Mouse (Mus musculus): Measurements from ENCODE around the gene Runx1.

The Runx1 gene

GRCm38 (mm10) chr16:92825908-92826650 is at the start of gene Runx1:
TSS of gene Runx1 (minus strand) at chr16:92826149.
- DNase-seq, result no peak

- no peak for DNase-seq
Observed at GRCm38 (mm10) chr16:92874015-92874414, 48.1 kb upstream of the Runx1 start.

DNA sequence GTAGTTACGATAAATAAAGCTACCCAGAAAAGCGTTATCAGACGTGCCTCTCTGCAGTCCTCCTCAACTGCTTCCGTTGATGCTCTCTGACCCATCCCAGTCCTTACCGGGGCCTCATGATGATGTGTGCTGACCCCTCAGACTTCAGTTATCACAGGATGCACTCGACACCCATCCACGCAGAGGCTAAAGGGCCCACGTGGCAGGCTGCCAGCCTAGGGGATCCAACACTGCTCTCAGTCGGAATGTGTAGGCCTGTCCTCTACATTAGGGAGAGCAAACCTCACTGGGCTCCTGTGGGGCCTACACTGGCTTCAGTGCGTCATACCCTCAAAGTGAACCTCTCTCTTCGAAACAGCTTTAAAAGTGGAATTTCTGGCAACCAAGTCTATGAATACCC is 45.8 kb upstream of the Runx1 start:
- DNase-seq, result no peak

GRCm38 (mm10) chr16:92868550-92868949 is 42.6 kb upstream of the Runx1 start:
- no peak for DNase-seq

GRCm38 (mm10) chr16:92867261-92867935 is 41.4 kb upstream of the Runx1 start:
- peak in 1 of 2 experiments; percentile 39 for DNase-seq

- no peak for DNase-seq
Observed at GRCm38 (mm10) chr16:92865314-92865713, 39.4 kb upstream of the Runx1 start.

GRCm38 (mm10) chr16:92864191-92864590 is 38.2 kb upstream of the Runx1 start:
- DNase-seq, result no peak

DNA sequence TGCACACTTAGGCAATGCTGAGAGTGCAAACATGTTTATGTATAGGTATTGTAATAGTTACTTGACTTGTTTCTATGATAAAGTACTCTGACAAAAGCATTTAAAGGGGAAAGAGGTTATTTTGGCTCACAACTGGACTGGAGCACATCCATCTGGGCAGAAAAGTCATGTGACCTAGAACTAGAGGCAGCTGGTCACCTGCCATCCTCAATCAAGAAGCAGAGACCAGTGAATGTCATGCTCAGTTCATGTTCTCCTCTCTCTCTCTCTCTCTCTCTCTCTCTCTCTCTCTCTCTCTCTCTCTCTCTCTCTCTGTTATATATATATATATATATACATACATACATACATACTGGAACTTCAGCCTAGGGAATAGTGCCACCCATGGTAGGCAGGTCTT is 37.2 kb upstream of the Runx1 start:
- no peak for DNase-seq

- DNase-seq, result no peak
Observed at GRCm38 (mm10) chr16:92862430-92862829, 36.5 kb upstream of the Runx1 start.

DNA sequence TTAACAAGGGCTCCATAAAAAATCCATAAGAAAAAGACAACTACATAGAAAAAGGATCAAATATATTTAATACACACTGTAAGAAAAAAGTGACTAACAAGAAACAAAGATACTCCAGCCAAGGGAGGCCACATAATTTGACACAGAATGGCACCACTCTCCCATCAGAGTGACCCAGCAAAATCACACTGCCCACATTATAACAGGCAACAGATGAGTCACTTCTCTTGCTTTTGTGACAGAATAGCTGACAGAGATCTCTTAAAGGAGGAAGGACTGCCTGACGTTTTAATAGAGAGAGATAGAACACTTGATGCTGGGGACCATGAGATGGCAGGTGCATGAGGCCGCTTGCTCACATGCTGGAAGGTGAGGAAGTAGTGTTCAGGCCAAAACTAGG is 35.6 kb upstream of the Runx1 start:
- DNase-seq, result no peak

- no peak for DNase-seq
Observed at GRCm38 (mm10) chr16:92860649-92861048, 34.7 kb upstream of the Runx1 start.

DNA sequence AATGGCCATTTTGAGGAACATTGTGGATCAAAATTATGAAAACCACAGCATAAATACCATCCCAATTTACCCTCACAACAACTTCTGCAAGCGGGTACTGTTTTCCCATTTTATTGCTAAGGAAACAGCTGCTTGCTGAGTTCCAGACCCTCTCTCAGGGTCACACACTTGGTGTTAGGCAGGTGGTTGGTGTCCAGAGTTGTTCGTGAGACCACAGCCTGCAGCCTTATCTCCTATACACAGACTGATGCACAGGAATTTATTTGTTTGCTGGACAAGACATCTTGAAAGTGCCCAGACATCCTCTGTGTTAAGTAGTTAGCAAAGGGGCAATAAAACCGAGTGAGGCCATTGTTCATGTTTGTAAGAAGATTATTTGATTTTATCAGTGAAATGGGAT is 30.8 kb upstream of the Runx1 start:
- DNase-seq, result no peak

DNA sequence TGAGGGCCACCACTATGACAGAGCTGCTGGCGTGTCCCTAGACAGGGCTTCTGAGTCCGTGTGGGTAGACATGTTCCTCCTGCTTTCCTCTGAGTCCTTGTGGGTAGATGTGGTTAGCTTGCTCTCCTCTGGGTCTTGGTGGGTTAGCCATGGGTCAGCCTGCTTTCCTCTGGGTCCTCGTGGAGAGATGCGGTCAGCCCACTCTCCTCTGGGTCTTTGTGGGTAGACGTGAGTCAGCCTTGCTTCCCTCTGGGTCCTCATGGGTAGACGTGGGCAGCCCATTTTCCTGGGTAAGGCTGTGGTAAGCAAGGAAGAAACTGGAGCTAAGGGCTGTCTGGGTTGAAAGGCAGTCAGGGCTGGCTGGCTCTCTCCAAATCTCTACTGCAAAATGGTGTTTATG is 26.3 kb upstream of the Runx1 start:
- DNase-seq, result no peak

GRCm38 (mm10) chr16:92850416-92850815 is 24.5 kb upstream of the Runx1 start:
- no peak for DNase-seq

DNA sequence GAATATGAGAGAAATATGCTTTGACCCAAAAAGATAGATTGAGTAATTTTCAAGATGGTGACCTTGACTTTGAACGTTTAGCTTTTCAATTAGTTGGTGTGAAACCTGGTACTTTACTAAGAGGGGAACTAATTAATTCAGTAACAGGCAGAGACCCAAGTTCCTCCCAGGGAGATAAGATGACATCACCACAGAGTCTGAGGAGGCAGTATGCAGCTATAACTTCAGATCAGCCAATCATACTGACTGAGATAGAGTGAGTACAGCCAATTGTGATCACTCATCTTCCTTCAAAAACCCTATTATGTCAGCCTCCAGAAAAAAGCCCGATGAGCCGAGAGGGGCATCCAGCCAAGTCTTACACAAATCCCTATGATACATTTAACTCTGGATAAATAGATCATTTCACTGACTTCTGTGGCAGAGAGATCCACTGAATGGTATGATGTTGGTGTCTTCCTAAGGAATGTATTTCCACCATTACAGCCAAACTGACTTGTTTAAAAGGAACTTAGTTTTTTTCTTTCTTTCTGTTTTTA is 21.9 kb upstream of the Runx1 start:
- DNase-seq, result no peak

GRCm38 (mm10) chr16:92845244-92846225 is 19.6 kb upstream of the Runx1 start:
- no peak for DNase-seq

DNA sequence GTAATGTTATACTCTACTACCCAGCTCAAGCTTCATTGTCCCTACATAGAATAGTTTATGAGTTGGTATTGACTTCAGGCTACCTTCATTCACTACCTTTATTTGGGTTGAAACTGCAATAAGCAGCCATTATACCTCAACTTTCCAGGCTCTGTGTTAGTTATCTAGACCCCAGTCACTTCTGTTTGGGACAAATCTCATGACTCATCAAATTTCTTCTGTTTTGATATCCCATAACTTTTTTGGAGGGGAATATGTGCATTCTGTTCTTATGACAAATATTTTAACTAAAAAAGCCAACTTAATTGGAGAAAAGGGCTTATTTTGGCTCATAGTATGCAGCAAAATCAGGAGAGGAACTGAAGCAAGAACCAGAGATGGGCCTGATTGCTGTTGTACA is 12.8 kb upstream of the Runx1 start:
- no peak for DNase-seq

DNA sequence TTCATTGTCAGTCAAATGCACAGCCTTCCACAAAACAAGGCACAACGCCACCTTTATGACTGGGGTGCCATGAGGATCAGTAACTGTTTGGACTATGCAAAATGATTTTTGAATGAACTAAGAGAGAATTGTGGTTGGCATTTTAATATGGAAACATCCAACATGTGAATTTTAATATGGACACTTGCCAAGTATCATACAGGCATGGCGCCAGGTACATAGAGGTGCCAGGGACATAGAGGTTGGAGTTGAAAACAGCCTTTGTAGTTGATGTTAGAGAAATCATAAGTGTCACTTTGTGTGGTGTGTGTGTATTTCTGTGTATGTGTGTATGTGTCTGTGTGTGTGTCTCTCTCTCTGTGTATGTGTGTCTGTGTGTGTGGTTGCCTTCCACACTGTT is 5.4 kb upstream of the Runx1 start:
- DNase-seq, result no peak

- DNase-seq, result no peak
Observed at GRCm38 (mm10) chr16:92830479-92830878, 4.5 kb upstream of the Runx1 start.

DNA sequence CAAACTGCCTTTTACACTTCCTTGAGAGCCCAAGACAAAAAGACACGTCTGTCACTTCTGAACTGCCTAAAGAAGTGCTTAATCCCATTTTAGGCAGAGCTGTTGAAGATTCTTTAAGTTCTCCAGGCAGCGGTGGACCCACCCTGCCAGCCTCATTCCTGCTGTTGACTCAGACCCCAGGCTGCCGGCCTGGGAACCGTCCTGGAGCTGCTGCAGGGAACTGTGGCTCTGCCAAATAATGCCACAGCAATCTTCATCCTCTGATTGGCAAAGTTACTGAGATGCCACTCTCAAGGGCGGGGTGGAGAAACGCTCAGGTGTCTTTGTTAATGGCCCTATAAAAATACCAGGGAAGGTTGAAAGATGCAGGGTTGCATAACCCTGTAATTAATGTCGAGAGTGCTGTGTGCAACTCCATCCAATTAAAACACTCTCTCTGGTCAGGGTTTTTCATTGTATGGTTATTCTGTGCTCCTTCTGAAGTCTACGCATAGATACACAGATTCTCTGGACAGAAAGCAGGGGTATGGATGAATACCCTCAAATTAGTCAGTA is 2.4 kb upstream of the Runx1 start:
- DNase-seq, result no peak

GRCm38 (mm10) chr16:92827663-92828307 is 1.8 kb upstream of the Runx1 start:
- no peak for DNase-seq

DNA sequence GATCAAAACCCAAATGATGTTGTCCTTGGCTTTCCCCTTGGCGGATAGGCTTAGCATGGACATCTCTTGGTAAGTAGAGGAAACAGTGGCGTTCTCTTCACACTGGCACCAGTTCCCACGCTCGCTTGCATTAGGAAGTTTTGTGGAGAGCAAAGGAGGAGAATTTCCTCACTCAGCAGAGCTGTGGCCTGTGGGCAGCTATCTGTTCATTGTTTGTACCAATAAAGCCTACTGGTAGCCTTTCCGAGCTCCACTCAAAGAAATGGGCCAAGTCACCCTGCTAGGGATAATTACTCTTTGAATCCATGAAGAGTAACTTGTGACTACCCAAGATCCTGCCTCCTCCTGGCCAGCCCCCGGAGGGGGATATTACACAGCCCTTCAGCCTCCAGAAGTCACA is 734 bp upstream of the Runx1 start:
- no peak for DNase-seq
